Mouse (Mus musculus) liver, postnatal 0 days (tissue): ENCODE results near the gene Hoxb3.

ENCODE experiments used
- CTCF ChIP-seq: sonication (generic); IDR thresholded peaks from 2 replicates; pipeline ENCODE4 v1.5.1; 2016; ENCODE audit warnings: antibody characterized with exemption, low read depth
- EP300 ChIP-seq: IDR thresholded peaks from 2 replicates; pipeline ENCODE4 v1.6.1; 2016; ENCODE audit warnings: antibody characterized with exemption, low read depth, mild to moderate bottlenecking

DNA sequence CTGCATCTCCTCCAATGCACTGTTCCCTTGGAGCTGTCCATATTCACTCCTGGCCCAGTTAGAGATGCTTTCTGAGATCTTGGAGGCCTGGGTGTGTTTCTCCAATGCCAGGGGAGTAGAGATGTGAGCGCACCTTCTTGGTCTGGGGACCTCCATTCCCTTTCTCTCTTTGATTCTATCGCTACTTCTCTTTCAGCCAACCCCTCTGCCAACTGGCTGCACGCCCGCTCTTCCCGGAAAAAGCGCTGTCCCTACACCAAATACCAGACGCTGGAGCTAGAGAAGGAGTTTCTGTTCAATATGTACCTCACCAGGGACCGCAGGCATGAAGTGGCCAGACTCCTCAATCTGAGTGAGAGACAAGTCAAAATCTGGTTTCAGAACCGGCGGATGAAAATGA is 48.7 kb upstream of the Hoxb3 start:
- no peak for TF ChIP-seq CTCF
- TF ChIP-seq EP300, result no peak
